Mouse (Mus musculus): Measurements from ENCODE around the gene Mapkapk3. TPM values are rescaled to one million over a fixed set of nuclear protein-coding genes. Genes with fewer than 3 reads are reported as not detected.

Mapkapk3 gene
- 10 to 100 TPM; 53.9 to 59.6 (median 59.2) TPM for polyA plus RNA-seq (2017; shearing (Covaris generic))

GRCm38 (mm10) chr9:107289211-107290076 is at the start of gene Mapkapk3:
Gene Mapkapk3, minus strand, starts transcription at chr9:107289877.
- peak; percentile 74 for ATAC-seq

GRCm38 (mm10) chr9:107338172-107338883 is 48.7 kb upstream of the Mapkapk3 start, which contains the start of gene Hemk1:
Gene Hemk1, minus strand, starts transcription at chr9:107338350.
- ATAC-seq = peak; percentile 33

- no peak for ATAC-seq
These were observed 46.7 kb upstream of the Mapkapk3 start for GRCm38 (mm10) chr9:107336386-107336785.

GRCm38 (mm10) chr9:107335909-107336308 is 46.2 kb upstream of the Mapkapk3 start:
- peak; percentile 24 for ATAC-seq

GRCm38 (mm10) chr9:107335046-107335445 is 45.4 kb upstream of the Mapkapk3 start:
- ATAC-seq = no peak

- peak; percentile 77 for ATAC-seq
These were observed 44.7 kb upstream of the Mapkapk3 start for GRCm38 (mm10) chr9:107334356-107334755.

GRCm38 (mm10) chr9:107333686-107334085 is 44.0 kb upstream of the Mapkapk3 start:
- peak; percentile 29 for ATAC-seq

- no peak for ATAC-seq
These were observed 41.1 kb upstream of the Mapkapk3 start for GRCm38 (mm10) chr9:107330791-107331190.

GRCm38 (mm10) chr9:107327879-107328620 is 38.4 kb upstream of the Mapkapk3 start:
- ATAC-seq = no peak

GRCm38 (mm10) chr9:107325904-107326303 is 36.2 kb upstream of the Mapkapk3 start:
- ATAC-seq = no peak

GRCm38 (mm10) chr9:107324799-107325561 is 35.3 kb upstream of the Mapkapk3 start:
- no peak for ATAC-seq

- peak; percentile 56 for ATAC-seq
These were observed 33.9 kb upstream of the Mapkapk3 start for GRCm38 (mm10) chr9:107323558-107323957.

GRCm38 (mm10) chr9:107322461-107323050 is 32.9 kb upstream of the Mapkapk3 start:
- ATAC-seq = no peak

- no peak for ATAC-seq
These were observed 26.1 kb upstream of the Mapkapk3 start for GRCm38 (mm10) chr9:107315791-107316190.

- ATAC-seq = no peak
These were observed 24.2 kb upstream of the Mapkapk3 start for GRCm38 (mm10) chr9:107313926-107314325.

GRCm38 (mm10) chr9:107312811-107313584 is 23.3 kb upstream of the Mapkapk3 start:
- ATAC-seq = peak; percentile 88

- no peak for ATAC-seq
These were observed 19.9 kb upstream of the Mapkapk3 start for GRCm38 (mm10) chr9:107309600-107309999.

GRCm38 (mm10) chr9:107309171-107309570 is 19.5 kb upstream of the Mapkapk3 start:
- no peak for ATAC-seq

GRCm38 (mm10) chr9:107308346-107309000 is 18.8 kb upstream of the Mapkapk3 start:
- no peak for ATAC-seq

GRCm38 (mm10) chr9:107307886-107308285 is 18.2 kb upstream of the Mapkapk3 start:
- no peak for ATAC-seq
